Mouse (Mus musculus): ENCODE data around the gene Iqcn.

Gene Iqcn

DNA sequence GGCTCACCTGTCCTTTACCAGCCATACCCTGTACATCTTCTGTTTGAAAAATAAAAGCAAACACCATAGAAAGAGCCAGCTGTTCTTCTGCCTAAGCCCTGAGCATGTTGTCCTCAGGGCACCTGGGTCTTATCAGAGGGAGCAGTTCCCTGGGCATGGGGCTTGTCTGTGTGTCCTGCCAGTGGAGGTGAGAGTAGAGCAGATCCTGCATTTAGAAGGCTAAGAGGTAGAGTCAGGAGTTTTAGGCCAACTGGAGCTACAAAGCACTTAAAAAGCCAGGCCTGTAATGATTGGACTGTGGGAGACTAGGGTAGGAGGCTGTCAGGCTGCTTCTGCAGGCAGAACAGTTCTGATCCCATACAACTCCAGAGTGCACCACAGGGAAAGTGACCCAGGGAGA, 24.6 kb upstream of the Iqcn start:
- no peak for DNase-seq (ENCODE audit: low spot score in 2 of 2)

DNA sequence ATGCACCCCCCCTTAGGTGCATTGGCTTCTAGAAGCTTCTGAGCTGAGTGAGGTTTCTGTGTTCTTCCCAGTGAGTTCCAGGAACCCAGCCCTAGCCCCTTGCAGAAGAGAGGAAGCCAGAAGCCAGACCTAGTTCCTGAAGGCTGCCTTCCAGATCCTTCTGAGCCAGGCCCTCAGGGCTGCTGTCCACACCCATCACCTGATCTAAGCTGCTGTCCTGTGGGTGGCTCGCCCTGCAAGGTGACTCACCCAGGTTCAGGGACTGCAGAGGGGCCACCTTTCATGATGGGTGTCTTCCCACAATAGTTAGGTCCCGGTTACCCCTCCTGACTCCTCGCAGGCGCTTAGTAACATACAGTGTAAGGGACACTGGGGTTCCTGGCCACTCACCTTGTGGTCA, 23.9 kb upstream of the Iqcn start:
- no peak for DNase-seq (ENCODE audit: low spot score in 2 of 2)

DNA sequence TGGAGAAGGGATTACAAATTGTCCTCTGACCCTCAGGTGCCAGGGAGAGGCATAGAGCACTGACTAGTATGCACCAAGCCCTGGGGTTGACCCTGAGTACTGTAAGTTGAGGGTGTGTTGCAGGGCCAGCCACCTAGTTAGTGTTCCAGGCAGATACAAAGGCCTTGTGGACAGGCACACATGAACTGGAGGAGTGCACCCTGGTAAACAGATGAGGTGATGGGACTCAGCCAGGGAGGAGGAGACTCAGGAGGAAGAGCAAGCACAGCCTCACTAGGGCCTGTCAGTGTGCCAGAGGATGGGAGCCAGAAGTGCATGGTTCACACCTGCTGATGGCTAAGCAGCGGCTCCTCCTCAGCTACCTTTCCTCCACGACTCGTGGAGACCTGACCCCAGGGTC, 23.2 kb upstream of the Iqcn start:
- no peak for DNase-seq (ENCODE audit: low spot score in 2 of 2)

GRCm38 (mm10) chr8:70681410-70681809, 21.8 kb upstream of the Iqcn start:
- no peak for DNase-seq (ENCODE audit: low spot score in 2 of 2)

DNA sequence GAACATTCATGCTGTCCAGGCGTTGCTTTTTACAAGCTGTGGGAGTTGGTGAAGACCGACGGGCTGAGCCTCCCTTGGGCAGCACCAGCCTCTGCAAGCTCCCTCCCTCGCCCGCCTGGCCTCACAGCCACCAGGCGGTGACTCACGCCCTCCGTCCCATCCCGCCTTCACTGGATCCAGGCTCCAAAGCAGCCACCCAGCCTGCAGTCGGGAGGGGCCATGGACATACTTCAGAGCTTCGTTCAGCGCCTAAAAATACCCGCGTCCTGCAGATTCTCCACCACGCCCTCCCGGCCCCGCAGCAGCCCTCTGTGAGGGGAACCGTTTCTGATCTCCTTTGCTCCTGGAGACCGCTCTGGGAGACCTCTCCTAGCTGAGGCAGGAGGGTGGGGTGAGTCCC, 21.1 kb upstream of the Iqcn start:
- DNase-seq (ENCODE audit: low spot score in 2 of 2): no peak

DNA sequence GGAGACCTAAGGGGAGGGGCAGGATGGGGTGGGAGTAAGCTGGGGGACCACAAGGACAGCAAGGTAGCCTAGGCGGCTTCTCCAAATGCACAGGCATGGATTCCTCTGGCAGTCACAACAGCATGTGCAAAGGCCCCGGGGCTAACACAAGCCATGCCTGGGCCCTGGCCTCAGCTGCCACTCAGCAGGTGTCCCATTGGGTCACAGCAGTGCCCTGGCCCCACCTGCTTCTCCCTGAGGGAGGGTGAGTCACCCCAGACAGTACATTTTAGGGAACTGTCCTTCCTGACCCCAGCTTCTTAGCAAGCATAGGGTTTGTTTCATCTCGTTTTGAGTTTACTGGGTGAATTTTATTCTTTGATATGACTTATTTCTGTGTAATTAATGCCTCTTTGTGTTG, 20.6 kb upstream of the Iqcn start:
- DNase-seq (ENCODE audit: low spot score in 2 of 2): no peak

GRCm38 (mm10) chr8:70684291-70684690, 19.0 kb upstream of the Iqcn start:
- peak; percentile 49 to 65 for DNase-seq (ENCODE audit: low spot score in 2 of 2)

DNA sequence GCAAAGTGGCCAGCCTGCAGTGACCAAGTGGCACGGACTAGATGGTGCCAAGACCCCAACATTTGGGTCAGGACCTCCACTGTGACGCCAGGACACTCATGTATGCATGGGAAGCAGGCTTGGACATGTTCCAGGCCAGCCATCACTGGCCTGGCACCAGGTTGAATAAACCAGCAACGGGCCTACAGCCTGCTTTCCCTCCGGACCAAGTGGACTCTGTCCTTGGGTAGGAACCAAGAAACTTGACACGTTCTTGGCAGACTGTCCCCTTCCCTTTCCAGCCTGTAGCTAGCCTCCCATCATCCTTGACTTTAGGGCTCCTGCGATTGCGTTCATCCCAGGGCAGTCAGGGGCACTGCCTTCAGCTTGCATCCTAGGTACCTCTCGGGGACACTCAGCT, 15.7 kb upstream of the Iqcn start:
- no peak for DNase-seq (ENCODE audit: low spot score in 2 of 2)

DNA sequence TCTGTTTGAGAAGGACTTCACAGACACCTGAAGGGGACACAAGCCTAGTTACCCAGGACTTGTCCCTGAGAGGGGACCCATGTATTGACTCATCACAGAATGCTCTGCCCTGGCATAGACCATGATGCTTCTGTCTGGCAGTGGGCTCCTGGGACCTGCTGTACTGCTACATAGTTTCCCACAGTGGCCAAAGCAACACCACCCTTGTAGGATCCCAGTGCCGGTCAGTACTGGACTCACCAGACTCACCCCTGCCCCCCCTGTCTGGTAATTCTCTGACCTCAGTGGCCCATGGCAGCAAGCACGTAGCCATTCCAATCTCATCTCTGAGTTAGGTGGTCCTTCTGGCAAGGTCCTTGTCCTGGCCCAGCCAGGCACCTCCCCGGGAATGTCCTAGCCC, 15.1 kb upstream of the Iqcn start:
- DNase-seq (ENCODE audit: low spot score in 2 of 2): no peak

DNA sequence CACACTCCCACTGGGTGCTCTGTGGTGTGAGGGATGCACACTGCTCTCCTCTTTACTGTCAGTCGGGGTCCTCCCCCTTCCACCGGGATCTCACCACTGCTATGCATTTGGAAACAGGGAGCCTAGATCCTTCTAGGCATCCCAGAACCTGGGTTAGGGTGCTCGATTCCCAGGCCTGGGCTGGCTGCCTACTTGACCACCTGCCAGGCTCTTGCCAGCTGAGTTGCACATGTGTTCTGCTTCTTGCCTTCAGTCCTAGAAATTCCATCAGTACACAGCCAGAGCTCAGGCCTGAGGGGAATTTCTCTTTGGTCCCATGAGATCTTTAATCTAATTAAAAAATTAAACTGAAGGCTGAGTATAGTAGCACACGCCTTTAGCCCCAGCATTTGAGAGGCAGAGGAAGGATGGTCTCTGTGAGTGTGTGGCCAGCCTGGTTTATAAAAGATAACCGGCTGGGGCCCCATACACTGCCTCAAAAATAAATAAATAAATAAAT, 13.3 kb upstream of the Iqcn start:
- no peak for DNase-seq (ENCODE audit: low spot score in 2 of 2)

GRCm38 (mm10) chr8:70691230-70691629, 12.0 kb upstream of the Iqcn start:
- no peak for DNase-seq (ENCODE audit: low spot score in 2 of 2)

- no peak for DNase-seq (ENCODE audit: low spot score in 2 of 2)
These were observed 11.5 kb upstream of the Iqcn start for GRCm38 (mm10) chr8:70691727-70692231.

DNA sequence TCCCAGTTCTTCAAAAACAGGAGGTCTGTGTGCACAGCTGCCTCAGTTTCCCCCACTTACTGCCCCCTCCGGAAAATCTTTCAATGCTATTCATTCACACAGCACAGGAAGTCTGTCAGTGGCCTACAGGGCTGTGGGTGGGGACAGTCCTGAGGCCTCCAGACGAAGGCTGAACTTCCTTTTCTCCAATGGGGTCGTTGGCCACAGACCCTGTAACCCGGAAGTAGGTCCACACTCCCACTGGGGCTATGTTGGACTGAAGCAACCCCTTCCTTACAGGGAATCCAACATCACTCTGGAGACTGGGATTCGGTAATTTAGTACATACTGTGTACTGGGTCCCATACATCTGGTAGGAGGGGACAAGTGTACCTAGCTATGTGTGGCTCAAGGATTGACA, 9.6 kb upstream of the Iqcn start:
- DNase-seq (ENCODE audit: low spot score in 2 of 2): no peak

- DNase-seq (ENCODE audit: low spot score in 2 of 2): peak; percentile 77 to 87
These were observed 7.8 kb upstream of the Iqcn start for GRCm38 (mm10) chr8:70695318-70696018.

- DNase-seq (ENCODE audit: low spot score in 2 of 2): peak; percentile 53 to 70
These were observed 7.0 kb upstream of the Iqcn start for GRCm38 (mm10) chr8:70696019-70696885.

GRCm38 (mm10) chr8:70696946-70697345, 6.3 kb upstream of the Iqcn start:
- DNase-seq (ENCODE audit: low spot score in 2 of 2): no peak

GRCm38 (mm10) chr8:70697366-70698250, 5.6 kb upstream of the Iqcn start:
- peak in 1 of 2 experiments; percentile 51 for DNase-seq (ENCODE audit: low spot score in 2 of 2)

GRCm38 (mm10) chr8:70698310-70699109, 4.7 kb upstream of the Iqcn start, which contains the start of gene Jund:
Gene Jund, plus strand, starts transcription at chr8:70698949.
- peak; percentile 99 to 100 for DNase-seq (ENCODE audit: low spot score in 2 of 2)

GRCm38 (mm10) chr8:70699116-70699833, 4.0 kb upstream of the Iqcn start:
- DNase-seq (ENCODE audit: low spot score in 2 of 2): no peak

Data from natural killer cell, adult 2 months (primary cell).